Mouse (Mus musculus) liver, adult 2 months (tissue): Measurements from ENCODE around the gene Pld1. TPM values are rescaled to one million over a fixed set of nuclear protein-coding genes. Genes with fewer than 3 reads are reported as not detected.

Source experiments
- DNase-seq: peaks from one replicate; pipeline ENCODE4 v3.0.0-alpha.2; 2011; ENCODE audit warnings: low read depth, low spot score; ENCODE audit errors: extremely low read depth
- H3K27ac ChIP-seq: fragments of 200-500 bp; replicated peaks from 2 replicates; pipeline ENCODE4 v1.5.1; 2012; ENCODE audit warnings: low read depth, mild to moderate bottlenecking, control low read depth, inconsistent platforms, low read length; ENCODE audit not compliant: insufficient read depth
- H3K27me3 ChIP-seq: fragments of 200-500 bp; 2 replicates; pipeline ENCODE4 v1.6.1; 2012; ENCODE audit warnings: mild to moderate bottlenecking, moderate library complexity, low read length, inconsistent platforms; ENCODE audit not compliant: control insufficient read depth, insufficient read depth
- H3K36me3 ChIP-seq: fragments of 200-500 bp; 2 replicates; pipeline ENCODE4 v1.6.1; 2012; ENCODE audit warnings: low read length, inconsistent platforms; ENCODE audit not compliant: control insufficient read depth, insufficient read depth
- H3K4me1 ChIP-seq: fragments of 200-500 bp; 2 replicates; pipeline ENCODE4 v1.6.1; 2011; ENCODE audit warnings: low read length; ENCODE audit not compliant: control insufficient read depth, insufficient read depth
- H3K4me3 ChIP-seq: fragments of 200-500 bp; 2 replicates; pipeline ENCODE4 v1.5.1; 2011; ENCODE audit warnings: low read depth, mild to moderate bottlenecking, control low read depth, low read length, moderate library complexity; ENCODE audit not compliant: insufficient read depth
- H3K79me2 ChIP-seq: fragments of 200-500 bp; 2 replicates; pipeline ENCODE4 v1.6.1; 2012; ENCODE audit warnings: inconsistent platforms, mild to moderate bottlenecking, low read length, moderate library complexity; ENCODE audit not compliant: control insufficient read depth, insufficient read depth
- H3K9ac ChIP-seq: fragments of 200-500 bp; 2 replicates; pipeline ENCODE4 v1.6.1; 2012; ENCODE audit warnings: low read depth, mild to moderate bottlenecking, control low read depth, inconsistent platforms, low read length
- CTCF ChIP-seq: fragments of 200-500 bp; IDR thresholded peaks from 2 replicates; pipeline ENCODE4 v1.5.1; 2011; ENCODE audit warnings: low read depth, low read length, control low read depth
- POLR2A ChIP-seq: fragments of 200-500 bp; IDR thresholded peaks from 2 replicates; pipeline ENCODE4 v1.6.1; 2011; ENCODE audit warnings: low read length, control low read depth; ENCODE audit not compliant: insufficient read depth; ENCODE audit errors: extremely low read depth
- WGBS: fragments of 180-500 bp; shearing (Covaris S2); methylation state at CpG from one replicate; pipeline ENCODE4 v1.1.7; 2018; 5-methylcytosine and 5-hydroxymethylcytosine counted together
- polyA plus RNA-seq: library from polyadenylated mRNA; depleted of rRNA; stranded (reverse); fragments of >200 nt; gene quantifications from 2 replicates; pipeline ENCODE4 v1.2.3, GENCODE M21; 2012
- total RNA-seq: library from RNA; depleted of rRNA; stranded (reverse); fragments of >200 nt; gene quantifications from 2 replicates; pipeline ENCODE4 v1.2.3, GENCODE M21; 2014

Gene Pld1
- total and polyA plus RNA-seq, 2 experiments: 1.9 to 8.4 TPM

DNA sequence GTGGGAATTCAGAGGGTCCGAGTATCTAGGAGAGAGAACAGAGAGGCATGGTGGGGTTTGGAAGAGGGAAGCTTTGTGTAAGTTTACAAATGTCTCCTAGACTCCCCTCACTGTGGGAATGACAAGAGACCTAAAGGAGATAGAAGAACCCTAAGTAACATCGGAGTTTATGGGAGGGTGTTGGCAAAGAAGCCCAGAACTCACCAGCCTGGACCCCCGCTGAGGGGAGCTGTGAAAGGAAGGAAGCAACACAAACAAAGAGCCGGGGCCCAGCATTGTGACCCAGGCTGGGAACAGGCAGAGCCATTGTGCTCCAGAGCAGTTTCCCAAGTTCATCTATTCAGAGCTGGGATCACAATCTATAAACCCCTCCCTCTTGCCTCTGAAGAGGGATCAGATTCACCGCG, 25.3 kb downstream of the Pld1 start:
- no peak for DNase-seq
- no peak overlapping the region for H3K4me3 ChIP-seq
- no peak overlapping the region for H3K9ac ChIP-seq
- no peaks in the 10 kb centered on the region for H3K79me2 ChIP-seq
- TF ChIP-seq CTCF (no peak), POLR2A (no peak)
- H3K27ac ChIP-seq: no peak overlapping the region
- no peaks in the 10 kb centered on the region for H3K27me3 ChIP-seq
- H3K36me3 ChIP-seq: no peaks in the 10 kb centered on the region
- WGBS: 69% methylated on average over 6 of the region's 6 CpGs
- no peaks in the 10 kb centered on the region for H3K4me1 ChIP-seq

DNA sequence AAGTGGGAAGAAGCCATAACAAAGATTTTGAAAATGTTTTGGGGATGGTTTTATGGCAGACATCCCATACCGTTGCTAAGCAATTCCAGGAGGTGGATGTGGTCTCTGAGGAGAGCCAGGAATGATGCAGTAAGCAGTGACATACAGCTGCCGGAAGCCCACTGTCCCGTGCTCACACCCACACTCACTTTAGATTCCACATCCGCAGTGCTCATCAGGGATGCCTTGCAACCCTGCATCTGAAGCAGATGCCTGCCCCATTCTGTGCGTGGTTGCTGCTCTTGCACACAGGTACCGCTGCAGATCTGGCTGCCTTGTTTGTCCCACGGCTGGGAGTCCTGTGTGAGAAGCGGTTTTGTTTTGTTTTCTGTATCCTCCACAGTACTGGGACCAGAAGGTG, 30.2 kb downstream of the Pld1 start:
- no peaks in the 10 kb centered on the region for H3K36me3 ChIP-seq
- no peak overlapping the region for H3K9ac ChIP-seq
- TF ChIP-seq POLR2A: no peak
- TF ChIP-seq CTCF: no peak
- DNase-seq: no peak
- no peak overlapping the region for H3K4me3 ChIP-seq
- H3K4me1 ChIP-seq: no peaks in the 10 kb centered on the region
- no peaks in the 10 kb centered on the region for H3K79me2 ChIP-seq
- no peak overlapping the region for H3K27ac ChIP-seq
- WGBS: 94% methylated on average over 8 of the region's 8 CpGs
- no peaks in the 10 kb centered on the region for H3K27me3 ChIP-seq

GRCm38 (mm10) chr3:27973936-27974335, 35.4 kb downstream of the Pld1 start:
- WGBS: 94% methylated on average over 7 of the region's 7 CpGs
- no peak overlapping the region for H3K27ac ChIP-seq
- H3K9ac ChIP-seq: no peak overlapping the region
- no peak overlapping the region for H3K4me3 ChIP-seq
- no peaks in the 10 kb centered on the region for H3K36me3 ChIP-seq
- DNase-seq: no peak
- TF ChIP-seq CTCF (no peak), POLR2A (no peak)
- no peaks in the 10 kb centered on the region for H3K79me2 ChIP-seq
- H3K4me1 ChIP-seq: no peaks in the 10 kb centered on the region
- no peaks in the 10 kb centered on the region for H3K27me3 ChIP-seq

DNA sequence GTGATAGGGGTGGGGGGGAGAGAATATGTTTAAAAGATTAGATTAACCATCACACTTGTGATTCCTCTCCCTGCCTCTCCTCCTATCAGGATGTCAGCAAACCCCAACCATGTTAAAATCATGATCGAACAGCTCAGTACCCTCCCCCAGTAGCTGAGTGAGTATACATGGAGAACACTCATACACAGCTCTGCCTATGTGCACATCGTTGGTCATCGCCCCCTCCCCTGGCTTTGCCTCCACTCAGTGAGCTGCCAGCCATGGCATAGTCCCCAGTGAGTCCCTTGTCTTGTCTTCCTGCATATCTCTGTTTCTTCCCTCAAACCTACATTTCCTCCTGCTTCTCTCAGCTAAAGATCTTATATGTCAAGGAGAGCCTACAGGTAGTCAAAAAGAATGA, 36.5 kb downstream of the Pld1 start:
- 93% methylated on average over 3 of the region's 3 CpGs for WGBS
- TF ChIP-seq CTCF (no peak), POLR2A (no peak)
- no peak for DNase-seq
- Histone ChIP-seq H3K27ac (no peak overlapping the region), H3K4me1 (no peaks in the 10 kb centered on the region), H3K79me2 (no peaks in the 10 kb centered on the region), H3K4me3 (no peak overlapping the region), H3K36me3 (no peaks in the 10 kb centered on the region), H3K9ac (no peak overlapping the region), H3K27me3 (no peaks in the 10 kb centered on the region)

- Histone ChIP-seq H3K4me1 (no peaks in the 10 kb centered on the region), H3K79me2 (no peaks in the 10 kb centered on the region), H3K36me3 (no peaks in the 10 kb centered on the region), H3K4me3 (no peak overlapping the region), H3K27ac (no peak overlapping the region), H3K9ac (no peak overlapping the region), H3K27me3 (no peaks in the 10 kb centered on the region)
- TF ChIP-seq POLR2A (no peak), CTCF (no peak)
- DNase-seq: no peak
- 81% methylated on average over 10 of the region's 10 CpGs for WGBS
Measured at GRCm38 (mm10) chr3:27976931-27977544, 38.5 kb downstream of the Pld1 start.

DNA sequence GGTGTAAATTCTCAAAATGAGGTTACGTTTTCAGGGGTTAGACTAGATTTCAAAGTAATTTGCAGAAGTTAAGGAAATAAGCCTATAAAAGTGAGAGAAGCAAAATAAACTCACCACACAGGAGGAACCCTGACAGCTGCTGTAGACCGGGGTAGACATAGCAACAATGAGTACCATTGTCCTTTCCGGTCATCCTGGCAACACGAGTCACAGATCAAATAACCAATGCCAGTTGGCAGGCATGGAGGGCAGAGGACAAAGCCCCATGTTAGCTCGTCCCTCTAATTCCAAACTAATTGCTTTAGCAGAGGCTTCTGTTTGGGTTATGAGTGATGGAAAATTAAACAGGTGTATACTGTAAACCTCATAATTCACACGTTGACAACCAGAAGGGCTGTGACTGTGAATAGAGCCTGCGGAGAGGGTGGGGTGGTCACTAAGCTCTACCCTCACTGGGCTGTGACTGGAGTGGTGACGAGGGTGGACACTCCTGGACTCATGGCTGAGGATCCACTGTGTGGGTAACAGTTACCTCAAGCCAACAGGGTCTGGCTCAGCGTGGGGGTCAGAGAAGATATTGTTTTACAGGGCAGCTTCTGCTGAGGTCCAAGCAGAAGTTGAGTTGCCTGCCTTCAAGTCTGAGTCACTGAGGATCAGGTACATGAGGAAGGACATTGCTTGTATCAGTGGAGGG, 39.7 kb downstream of the Pld1 start:
- WGBS: 77% methylated on average over 9 of the region's 9 CpGs
- Histone ChIP-seq H3K9ac (no peak overlapping the region), H3K27me3 (no peaks in the 10 kb centered on the region), H3K4me1 (peaks cover 2% of the 10 kb centered on the region; the same call in 1 of the 2 replicates), H3K79me2 (no peaks in the 10 kb centered on the region), H3K4me3 (no peak overlapping the region), H3K27ac (no peak overlapping the region), H3K36me3 (no peaks in the 10 kb centered on the region)
- TF ChIP-seq CTCF (no peak), POLR2A (no peak)
- DNase-seq: no peak
